ENCODE assay signal across 12 mouse cellular contexts in genomic region chr1:31072523-31073370, GRCm38 (mm10).
A peak's percentile ranks its signal among the peaks of the same experiment; 100 is the strongest.
DNase-seq lines count a peak whose midpoint lies in the region; ATAC-seq and TF ChIP-seq lines count a peak whose summit lies in the region.
"Had no signal": no experiment of that assay in that cellular context is flagged by ENCODE, and none has a peak within 500 bp of the region (broad histone marks: within the 10 kb centered on the region; RNA-seq: fewer than 3 reads in every experiment).

No protein-coding gene starts in this region.

- H3K9ac ChIP-seq in embryonic facial prominence, embryonic 14.5 days (ENCODE audit: low read depth, low read length): no peak overlapping the region
- H3K9ac ChIP-seq in lung, embryonic 14.5 days: no peak overlapping the region
- no peak overlapping the region for H3K9ac ChIP-seq in midbrain, embryonic 14.5 days (replicated peaks; ENCODE audit: low read length)

- H3K4me3 ChIP-seq in embryonic facial prominence, embryonic 14.5 days (ENCODE audit: low read depth, low read length): no peak overlapping the region
- H3K4me3 ChIP-seq in embryonic facial prominence, embryonic 10.5 days: no peak overlapping the region
- H3K4me3 ChIP-seq in lung, embryonic 14.5 days (ENCODE audit: low read depth, low read length): no peak overlapping the region
- no peak overlapping the region for H3K4me3 ChIP-seq in thymus, adult 2 months (ENCODE audit: control insufficient read depth, insufficient read depth, low read length)
- no peak overlapping the region for H3K4me3 ChIP-seq in midbrain, embryonic 14.5 days (replicated peaks; ENCODE audit: low read depth, low read length)
- H3K4me3 ChIP-seq: layer of hippocampus, adult 2 months had no signal

- DNase-seq in embryonic facial prominence, embryonic 14.5 days (ENCODE audit: low spot score): no peak
- DNase-seq in embryonic facial prominence, embryonic 10.5 days (ENCODE audit: low spot score): no peak
- DNase-seq in adipocyte (ENCODE audit: low spot score): peak; percentile 93
- peak; percentile 35 for DNase-seq in heart, postnatal 25 days (ENCODE audit: low spot score)
- peak; percentile 52 for DNase-seq in lung, embryonic 14.5 days
- no peak for DNase-seq in thymus, adult 2 months
- no peak for DNase-seq in yolk sac, embryonic 10.5 days (ENCODE audit: low spot score)
- no peak for DNase-seq in midbrain, embryonic 14.5 days
- DNase-seq: cerebellum, adult 2 months; gastrocnemius, postnatal 36 days had no signal

- 61% methylated on average over 6 of the region's 6 CpGs for WGBS in embryonic facial prominence, embryonic 14.5 days
- WGBS in embryonic facial prominence, embryonic 10.5 days: 76% methylated on average over 6 of the region's 6 CpGs
- WGBS in lung, embryonic 14.5 days: 38% methylated on average over 6 of the region's 6 CpGs
- WGBS in thymus, adult 2 months: 90% methylated on average over 6 of the region's 6 CpGs
- WGBS in midbrain, embryonic 14.5 days: 83% methylated on average over 6 of the region's 6 CpGs

- ATAC-seq in embryonic facial prominence, embryonic 14.5 days (ENCODE audit: low read depth): peak; percentile 30; the same call in 1 of the 2 replicates
- peak; percentile 87 for ATAC-seq in lung, embryonic 14.5 days (ENCODE audit: insufficient read depth)
- ATAC-seq in midbrain, embryonic 14.5 days (ENCODE audit: low FRiP score, low TSS enrichment): no peak
- ATAC-seq: forebrain, embryonic 16.5 days had no signal

- no peaks in the 10 kb centered on the region for H3K27me3 ChIP-seq in embryonic facial prominence, embryonic 14.5 days (replicated peaks; ENCODE audit: control insufficient read depth, insufficient read depth, low read length)
- H3K27me3 ChIP-seq in embryonic facial prominence, embryonic 10.5 days (replicated peaks; ENCODE audit: low read depth, poor library complexity, severe bottlenecking): no peaks in the 10 kb centered on the region
- no peaks in the 10 kb centered on the region for H3K27me3 ChIP-seq in lung, embryonic 14.5 days (ENCODE audit: insufficient read depth, low read length)
- H3K27me3 ChIP-seq in thymus, adult 2 months (ENCODE audit: control insufficient read depth, insufficient read depth, low read length): no peaks in the 10 kb centered on the region
- H3K27me3 ChIP-seq in midbrain, embryonic 14.5 days (ENCODE audit: control insufficient read depth, insufficient read depth, low read length): no peaks in the 10 kb centered on the region

- H3K4me2 ChIP-seq in embryonic facial prominence, embryonic 14.5 days (ENCODE audit: low read depth, low read length): no peak overlapping the region
- no peak overlapping the region for H3K4me2 ChIP-seq in lung, embryonic 14.5 days
- H3K4me2 ChIP-seq in midbrain, embryonic 14.5 days (ENCODE audit: low read length): no peak overlapping the region

- H3K4me1 ChIP-seq in embryonic facial prominence, embryonic 14.5 days (ENCODE audit: control insufficient read depth, insufficient read depth, low read length): no peaks in the 10 kb centered on the region
- no peaks in the 10 kb centered on the region for H3K4me1 ChIP-seq in embryonic facial prominence, embryonic 10.5 days
- H3K4me1 ChIP-seq in lung, embryonic 14.5 days (ENCODE audit: insufficient read depth): no peaks in the 10 kb centered on the region
- H3K4me1 ChIP-seq in thymus, adult 2 months (replicated peaks; ENCODE audit: control insufficient read depth, insufficient read depth, low read length): no peaks in the 10 kb centered on the region
- no peaks in the 10 kb centered on the region for H3K4me1 ChIP-seq in midbrain, embryonic 14.5 days (ENCODE audit: control insufficient read depth, insufficient read depth, low read length)

- TF ChIP-seq CTCF in lung, embryonic 14.5 days (IDR thresholded peaks at IDR 0.05; ENCODE audit: low read depth): no peak
- no peak for TF ChIP-seq CTCF in thymus, adult 2 months (IDR thresholded peaks at IDR 0.05; ENCODE audit: borderline replicate concordance, control insufficient read depth, extremely low read depth, insufficient read depth, low read length, poor library complexity)

- H3K9me3 ChIP-seq in embryonic facial prominence, embryonic 14.5 days (ENCODE audit: control insufficient read depth, low read length): no peaks in the 10 kb centered on the region
- H3K9me3 ChIP-seq in embryonic facial prominence, embryonic 10.5 days: no peaks in the 10 kb centered on the region
- no peaks in the 10 kb centered on the region for H3K9me3 ChIP-seq in lung, embryonic 14.5 days (ENCODE audit: low read depth, low read length)
- no peaks in the 10 kb centered on the region for H3K9me3 ChIP-seq in midbrain, embryonic 14.5 days (ENCODE audit: control insufficient read depth, low read length)

- H3K36me3 ChIP-seq in embryonic facial prominence, embryonic 14.5 days (ENCODE audit: control insufficient read depth, insufficient read depth, low read length): no peaks in the 10 kb centered on the region
- H3K36me3 ChIP-seq in embryonic facial prominence, embryonic 10.5 days (replicated peaks): no peaks in the 10 kb centered on the region
- H3K36me3 ChIP-seq in lung, embryonic 14.5 days (ENCODE audit: insufficient read depth): no peaks in the 10 kb centered on the region
- H3K36me3 ChIP-seq in thymus, adult 2 months (ENCODE audit: control insufficient read depth, insufficient read depth, low read length): no peaks in the 10 kb centered on the region
- no peaks in the 10 kb centered on the region for H3K36me3 ChIP-seq in midbrain, embryonic 14.5 days (ENCODE audit: control insufficient read depth, insufficient read depth, low read length)

- no peak overlapping the region for H3K27ac ChIP-seq in embryonic facial prominence, embryonic 14.5 days (replicated peaks; ENCODE audit: low read depth, low read length)
- no peak overlapping the region for H3K27ac ChIP-seq in embryonic facial prominence, embryonic 10.5 days (replicated peaks)
- no peak overlapping the region for H3K27ac ChIP-seq in lung, embryonic 14.5 days (ENCODE audit: low read depth)
- H3K27ac ChIP-seq in thymus, adult 2 months (ENCODE audit: control insufficient read depth, insufficient read depth, low read length): no peak overlapping the region
- no peak overlapping the region for H3K27ac ChIP-seq in midbrain, embryonic 14.5 days (replicated peaks; ENCODE audit: low read depth, low read length)
- H3K27ac ChIP-seq: layer of hippocampus, adult 2 months had no signal

- TF ChIP-seq POLR2A in thymus, adult 2 months (IDR thresholded peaks at IDR 0.05; ENCODE audit: control insufficient read depth, extremely low read depth, insufficient read depth, low read length, poor library complexity): no peak

- intact Hi-C loops in heart, postnatal 25 days (cut with DNase I): no loop called here

Comparison
In these comparisons a context has a peak if more than half of its experiments do, and no peak if none do; other contexts are left out.
1. DNase-seq: peak in adipocyte (single experiment), heart, postnatal 25 days (single experiment) and lung, embryonic 14.5 days (single experiment); none in embryonic facial prominence, embryonic 14.5 days (single experiment), embryonic facial prominence, embryonic 10.5 days (single experiment), thymus, adult 2 months (single experiment), yolk sac, embryonic 10.5 days (single experiment) and midbrain, embryonic 14.5 days (single experiment).